Mouse (Mus musculus) CH12.LX (cell line): ENCODE measurements at regions not wholly inside any gene's neighbourhood (a gene's known extent, or its start where the extent isn't known, plus 50 kb on each side); places are given as distances from the start of the nearest gene placed in this dataset.

Experiments
- DNase-seq: peaks from one replicate; pipeline ENCODE4 v3.0.0-alpha.2; 2013; ENCODE audit errors: extremely low read depth
- H3K27ac ChIP-seq: 2 replicates; pipeline ENCODE4 v1.5.1; 2012; ENCODE audit warnings: low read depth, mild to moderate bottlenecking, control low read depth, moderate library complexity; ENCODE audit not compliant: insufficient read depth
- H3K27me3 ChIP-seq: replicated peaks from 2 replicates; pipeline ENCODE3; 2012; ENCODE audit warnings: inconsistent platforms
- H3K36me3 ChIP-seq, 2 experiments: replicated peaks in 1 of 2; 2 replicates each; pipeline versions ENCODE3 to v1.6.1; 2012; ENCODE audit warnings: inconsistent platforms in 1 of 2, low read length in 1 of 2, mild to moderate bottlenecking in 1 of 2, mixed read lengths in 1 of 2, moderate library complexity in 1 of 2; ENCODE audit not compliant: control insufficient read depth in 1 of 2, insufficient read depth in 1 of 2
- H3K4me1 ChIP-seq, 2 experiments: 2 replicates each; pipeline ENCODE4 v1.6.1; 2012; ENCODE audit warnings: inconsistent platforms in 1 of 2, moderate library complexity in 1 of 2; ENCODE audit not compliant: insufficient read depth in 2 of 2, control insufficient read depth in 1 of 2
- H3K4me2 ChIP-seq: 2 replicates; pipeline ENCODE4 v1.6.1; 2012; ENCODE audit warnings: low read depth, mild to moderate bottlenecking, control low read depth; ENCODE audit not compliant: poor library complexity, insufficient read depth, severe bottlenecking
- H3K4me3 ChIP-seq, 3 experiments: fragments of 150-350 bp in 1 of 3; sonication (generic) in 1 of 3; replicated peaks in 1 of 3; 2 replicates each; pipeline versions ENCODE3 to v1.5.1; 2011 to 2012; ENCODE audit warnings: low read depth in 2 of 3, low read length in 2 of 3, mild to moderate bottlenecking in 2 of 3, moderate library complexity in 2 of 3, control low read depth in 1 of 3, improper control_type of control experiment in 1 of 3, inconsistent platforms in 1 of 3, mixed read lengths in 1 of 3; ENCODE audit not compliant: poor library complexity in 1 of 3
- H3K79me2 ChIP-seq: replicated peaks from 2 replicates; pipeline ENCODE4 v1.6.1; 2012; ENCODE audit warnings: mild to moderate bottlenecking, moderate library complexity; ENCODE audit not compliant: control insufficient read depth, poor library complexity, insufficient read depth, severe bottlenecking; ENCODE audit errors: extremely low read depth
- H3K9ac ChIP-seq: 2 replicates; pipeline ENCODE4 v1.6.1; 2012; ENCODE audit warnings: low read depth, mild to moderate bottlenecking, control low read depth, moderate library complexity; ENCODE audit not compliant: insufficient read depth
- H3K9me3 ChIP-seq: replicated peaks from 2 replicates; pipeline ENCODE3; 2012; ENCODE audit warnings: low read length, inconsistent platforms, mixed read lengths
- CTCF ChIP-seq, 2 experiments: IDR thresholded peaks in 1 of 2; conservative IDR thresholded peaks in 1 of 2; 2 replicates each; pipeline ENCODE4 v1.5.1; 2011 to 2012; ENCODE audit warnings: low read depth in 2 of 2, low read length in 2 of 2, improper control_type of control experiment in 1 of 2, inconsistent platforms in 1 of 2, mild to moderate bottlenecking in 1 of 2, moderate library complexity in 1 of 2
- E2F4 ChIP-seq: IDR thresholded peaks from 2 replicates; pipeline ENCODE4 v1.6.1; 2011; ENCODE audit warnings: low read depth, low read length, improper control_type of control experiment; ENCODE audit not compliant: insufficient replicate concordance
- GABPA ChIP-seq: IDR thresholded peaks from 2 replicates; pipeline ENCODE4 v1.6.1; 2012; ENCODE audit warnings: low read depth, low read length, improper control_type of control experiment, inconsistent platforms; ENCODE audit not compliant: insufficient replicate concordance
- IRF4 ChIP-seq: IDR thresholded peaks from 2 replicates; pipeline ENCODE4 v1.6.1; 2014; ENCODE audit warnings: low read depth, mild to moderate bottlenecking, inconsistent platforms, low read length, improper control_type of control experiment
- MAFK ChIP-seq: IDR thresholded peaks from 2 replicates; pipeline ENCODE4 v1.6.1; 2011; ENCODE audit warnings: low read length, improper control_type of control experiment; ENCODE audit not compliant: insufficient replicate concordance
- MAX ChIP-seq: IDR thresholded peaks from 2 replicates; pipeline ENCODE4 v1.6.1; 2011; ENCODE audit warnings: low read length, improper control_type of control experiment
- MEF2A ChIP-seq: IDR thresholded peaks from 2 replicates; pipeline ENCODE4 v1.6.1; 2014; ENCODE audit warnings: low read depth, mild to moderate bottlenecking, inconsistent platforms, low read length, improper control_type of control experiment, borderline replicate concordance
- MYC ChIP-seq: IDR thresholded peaks from 2 replicates; pipeline ENCODE4 v1.6.1; 2011; ENCODE audit warnings: low read depth, mild to moderate bottlenecking, improper control_type of control experiment, low read length
- NRF1 ChIP-seq: IDR thresholded peaks from 2 replicates; pipeline ENCODE4 v1.6.1; 2014; ENCODE audit warnings: low read depth, mild to moderate bottlenecking, inconsistent platforms, low read length, improper control_type of control experiment, moderate library complexity
- POLR2AphosphoS2 ChIP-seq: IDR thresholded peaks from 2 replicates; pipeline ENCODE4 v1.6.1; 2011; ENCODE audit warnings: low read depth, low read length, improper control_type of control experiment
- RCOR1 ChIP-seq: conservative IDR thresholded peaks from 2 replicates; pipeline ENCODE4 v1.6.1; 2012; ENCODE audit warnings: low read depth, mild to moderate bottlenecking, inconsistent platforms, low read length, improper control_type of control experiment
- SIN3A ChIP-seq: IDR thresholded peaks from 2 replicates; pipeline ENCODE4 v1.6.1; 2012; ENCODE audit warnings: low read length, improper control_type of control experiment, inconsistent platforms
- TBP ChIP-seq: conservative IDR thresholded peaks from 2 replicates; pipeline ENCODE4 v1.6.1; 2011; ENCODE audit warnings: low read depth, low read length, improper control_type of control experiment
- USF2 ChIP-seq: conservative IDR thresholded peaks from 2 replicates; pipeline ENCODE4 v1.6.1; 2011; ENCODE audit warnings: low read depth, low read length, improper control_type of control experiment
- dilution Hi-C: fragments of 300-500 bp; cut with MboI; formaldehyde crosslinking; loops from 2 replicates; pipeline ENCODE4 v1.14.3; 2020; ENCODE audit warnings: low sequenced_read_pairs; ENCODE audit not compliant: extremely low pct_unique_long_range_greater_than_20kb, extremely low pct_ligation_motif_present
- in situ Hi-C: fragments of 300-500 bp; cut with MboI; formaldehyde crosslinking; loops from 3 replicates; pipeline ENCODE4 v1.14.3; 2019; ENCODE audit warnings: low sequenced_read_pairs, low pct_ligation_motif_present, low pct_unique_long_range_greater_than_20kb, mixed read lengths

DNA sequence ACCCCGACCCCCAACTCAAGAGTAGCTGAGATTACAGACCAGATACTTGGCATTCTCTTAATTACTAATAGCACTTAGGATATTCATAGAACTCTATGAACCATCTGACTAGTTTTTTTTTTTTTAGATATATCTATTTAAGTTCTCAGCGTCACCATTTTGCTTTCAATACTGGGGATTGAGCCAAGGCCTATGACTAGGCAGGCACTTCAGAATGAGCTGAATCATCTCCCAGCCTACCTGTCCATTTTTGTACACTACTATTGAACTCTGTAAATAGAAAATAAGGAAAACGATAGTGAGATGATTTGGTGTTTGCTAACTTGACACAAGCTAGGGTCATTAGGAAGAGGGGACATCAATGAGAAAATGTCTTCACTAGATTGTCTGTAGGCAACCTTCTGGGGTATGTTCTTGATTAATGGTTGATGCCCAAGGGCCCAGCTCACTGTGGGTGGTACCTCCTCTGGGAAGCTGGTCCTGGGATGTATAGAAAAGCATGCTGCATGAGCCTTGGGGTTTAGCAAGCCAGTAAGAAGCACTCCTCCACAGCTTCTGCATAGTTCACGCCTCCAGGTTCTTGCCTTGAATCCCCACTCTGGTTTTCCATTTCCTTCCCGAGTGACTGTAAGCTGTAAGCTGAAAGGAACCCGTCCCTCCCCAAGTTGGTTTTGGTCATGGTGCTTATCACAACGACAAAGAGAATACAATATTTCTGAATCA is 603.5 kb upstream of the Arpp21 start:
- H3K79me2 ChIP-seq: no peaks in the 10 kb centered on the region
- TF ChIP-seq MAX: no peak
- TF ChIP-seq USF2: no peak
- TF ChIP-seq MAFK: no peak
- no peak for TF ChIP-seq GABPA
- TF ChIP-seq NRF1: no peak
- TF ChIP-seq POLR2AphosphoS2: no peak
- no peak for TF ChIP-seq E2F4
- TF ChIP-seq MYC: no peak
- no peak for TF ChIP-seq IRF4
- no peak for TF ChIP-seq TBP
- no peaks in the 10 kb centered on the region for H3K4me1 ChIP-seq
- dilution Hi-C loops (no loop called here), in situ Hi-C loops (no loop called here)
- H3K4me3 ChIP-seq: no peak overlapping the region
- no peak overlapping the region for H3K9ac ChIP-seq
- H3K27ac ChIP-seq: no peak overlapping the region
- DNase-seq: no peak
- H3K27me3 ChIP-seq: no peaks in the 10 kb centered on the region
- no peak overlapping the region for H3K4me2 ChIP-seq
- H3K36me3 ChIP-seq: no peaks in the 10 kb centered on the region
- H3K9me3 ChIP-seq: peaks cover 57% of the 10 kb centered on the region

- no peaks in the 10 kb centered on the region for H3K36me3 ChIP-seq
- no peak overlapping the region for H3K4me2 ChIP-seq
- H3K27me3 ChIP-seq: no peaks in the 10 kb centered on the region
- TF ChIP-seq CTCF (conservative IDR thresholded peaks at IDR 0.05 in 1 of 2, IDR thresholded peaks at IDR 0.05 in 1 of 2; ENCODE audit: low read depth in 2 of 2, low read length in 2 of 2): no peak
- TF ChIP-seq SIN3A: no peak
- no peak for TF ChIP-seq MEF2A
- no peak for TF ChIP-seq RCOR1
- no peak overlapping the region for H3K4me3 ChIP-seq
- no peaks in the 10 kb centered on the region for H3K4me1 ChIP-seq
- H3K9me3 ChIP-seq: peaks cover 57% of the 10 kb centered on the region
- dilution Hi-C loops (no loop called here), in situ Hi-C loops (no loop called here)
- no peak overlapping the region for H3K27ac ChIP-seq
- no peak overlapping the region for H3K9ac ChIP-seq
- DNase-seq: no peak
- H3K79me2 ChIP-seq: no peaks in the 10 kb centered on the region
Measured at GRCm38 (mm10) chr9:112837563-112837962, 601.8 kb upstream of the Arpp21 start.
